Mouse (Mus musculus) neural tube, embryonic 12.5 days (tissue): ENCODE data around the gene Stat5b. TPM values are rescaled to one million over a fixed set of nuclear protein-coding genes. Genes with fewer than 3 reads are reported as not detected.

Experiments
- ATAC-seq: fragments of 200-750 bp; cut with Nextera tagmentation; 2 replicates; pipeline ENCODE4 v1.8.0; 2017; ENCODE audit warnings: low read depth, mild to moderate bottlenecking, moderate TSS enrichment, moderate library complexity; ENCODE audit not compliant: low FRiP score
- H3K27ac ChIP-seq: fragments of 300-500 bp; sonication (generic); 2 replicates; pipeline ENCODE4 v1.5.1; 2016
- H3K27me3 ChIP-seq: fragments of 300-500 bp; sonication (generic); replicated peaks from 2 replicates; pipeline ENCODE4 v1.6.1; 2016; ENCODE audit warnings: mild to moderate bottlenecking
- H3K36me3 ChIP-seq: fragments of 300-500 bp; sonication (generic); 2 replicates; pipeline ENCODE4 v1.6.1; 2016; ENCODE audit warnings: mild to moderate bottlenecking
- H3K4me1 ChIP-seq: fragments of 300-500 bp; sonication (generic); 2 replicates; pipeline ENCODE4 v1.6.1; 2016
- H3K4me2 ChIP-seq: fragments of 300-500 bp; sonication (generic); replicated peaks from 2 replicates; pipeline ENCODE4 v1.6.1; 2016; ENCODE audit warnings: mild to moderate bottlenecking
- H3K4me3 ChIP-seq: fragments of 300-500 bp; sonication (generic); 2 replicates; pipeline ENCODE4 v1.5.1; 2016
- H3K9ac ChIP-seq: fragments of 300-500 bp; sonication (generic); 2 replicates; pipeline ENCODE4 v1.6.1; 2016; ENCODE audit warnings: mild to moderate bottlenecking
- H3K9me3 ChIP-seq: fragments of 300-500 bp; sonication (generic); 2 replicates; pipeline ENCODE4 v1.6.1; 2016; ENCODE audit warnings: mild to moderate bottlenecking
- WGBS: fragments of 180-500 bp; shearing (Covaris S2); methylation state at CpG from one replicate; pipeline ENCODE4 v1.1.7; 2016; 5-methylcytosine and 5-hydroxymethylcytosine counted together
- polyA plus RNA-seq: library from polyadenylated mRNA; unstranded; fragments of >200 nt; fragmentation: Nextera tagmentation; extraction: Ambion mirVana; gene quantifications from 2 replicates; pipeline ENCODE4 v1.2.1, GENCODE M21; 2016

Stat5b gene
- polyA plus RNA-seq, 1 experiment from 2014 or later: 19.6 TPM

- ATAC-seq: no peak
- no peaks in the 10 kb centered on the region for H3K9me3 ChIP-seq
- H3K27me3 ChIP-seq: no peaks in the 10 kb centered on the region
- 0 out of 2 replicates have a peak, but pooled peaks cover 3% of the 10 kb centered on the region for H3K4me1 ChIP-seq
- peak within 1 kb of the TSS; percentile 60 for H3K4me2 ChIP-seq
- peak within 1 kb of the TSS; percentile 41 for H3K4me3 ChIP-seq
- no peak within 1 kb of the TSS for H3K27ac ChIP-seq
- 0 out of 2 replicates have a peak within 1 kb of the TSS, but pooled peaks have one; percentile 33 for H3K9ac ChIP-seq
- H3K36me3 ChIP-seq: no peaks in the 10 kb centered on the region
- 23% methylated on average over 17 of the region's 17 CpGs for WGBS
These were observed 79.7 kb downstream of the Stat5b start, which contains the start of gene Ghdc for GRCm38 (mm10) chr11:100770646-100771408. TSS of gene Ghdc (minus strand) at chr11:100770957.

GRCm38 (mm10) chr11:100769980-100770379 lies 80.5 kb downstream of the Stat5b start:
- no peak overlapping the region for H3K27ac ChIP-seq
- H3K9me3 ChIP-seq: no peaks in the 10 kb centered on the region
- 0 out of 2 replicates have a peak overlapping the region, but pooled peaks have one; percentile 33 for H3K9ac ChIP-seq
- no peaks in the 10 kb centered on the region for H3K36me3 ChIP-seq
- H3K27me3 ChIP-seq: no peaks in the 10 kb centered on the region
- peak overlapping the region; percentile 60 for H3K4me2 ChIP-seq
- 66% methylated on average over 6 of the region's 6 CpGs for WGBS
- H3K4me1 ChIP-seq: 0 out of 2 replicates have a peak, but pooled peaks cover 3% of the 10 kb centered on the region
- H3K4me3 ChIP-seq: no peak overlapping the region
- ATAC-seq: no peak

GRCm38 (mm10) chr11:100767871-100768270 lies 82.7 kb downstream of the Stat5b start:
- Histone ChIP-seq H3K9ac (no peak overlapping the region), H3K36me3 (no peaks in the 10 kb centered on the region), H3K4me2 (no peak overlapping the region), H3K27ac (no peak overlapping the region), H3K4me1 (0 out of 2 replicates have a peak, but pooled peaks cover 3% of the 10 kb centered on the region), H3K4me3 (no peak overlapping the region), H3K9me3 (no peaks in the 10 kb centered on the region), H3K27me3 (no peaks in the 10 kb centered on the region)
- ATAC-seq: no peak
- WGBS: 88% methylated on average over 5 of the region's 5 CpGs

GRCm38 (mm10) chr11:100766726-100767125 lies 83.8 kb downstream of the Stat5b start:
- no peak overlapping the region for H3K27ac ChIP-seq
- no peak overlapping the region for H3K9ac ChIP-seq
- ATAC-seq: no peak
- WGBS: 85% methylated on average over 9 of the region's 9 CpGs
- no peaks in the 10 kb centered on the region for H3K36me3 ChIP-seq
- peaks cover 8% of the 10 kb centered on the region; the same call in 1 of the 2 replicates for H3K4me1 ChIP-seq
- no peaks in the 10 kb centered on the region for H3K9me3 ChIP-seq
- H3K4me2 ChIP-seq: no peak overlapping the region
- H3K27me3 ChIP-seq: 0 out of 2 replicates have a peak, but pooled peaks cover 9% of the 10 kb centered on the region
- no peak overlapping the region for H3K4me3 ChIP-seq

- no peaks in the 10 kb centered on the region for H3K36me3 ChIP-seq
- peaks cover 35% of the 10 kb centered on the region for H3K27me3 ChIP-seq
- H3K4me1 ChIP-seq: peaks cover 14% of the 10 kb centered on the region
- H3K9ac ChIP-seq: peak within 1 kb of the TSS; percentile 53; the same call in 1 of the 2 replicates
- WGBS: 86% methylated on average over 7 of the region's 7 CpGs
- no peaks in the 10 kb centered on the region for H3K9me3 ChIP-seq
- no peak for ATAC-seq
- H3K4me3 ChIP-seq: peak within 1 kb of the TSS; percentile 38
- H3K4me2 ChIP-seq: peak within 1 kb of the TSS; percentile 73
- no peak within 1 kb of the TSS for H3K27ac ChIP-seq
These were observed 87.7 kb downstream of the Stat5b start, which contains the start of gene Hcrt for GRCm38 (mm10) chr11:100762831-100763230. TSS of gene Hcrt (minus strand) at chr11:100762931.

GRCm38 (mm10) chr11:100761547-100762045 lies 88.9 kb downstream of the Stat5b start:
- H3K27ac ChIP-seq: no peak overlapping the region
- H3K4me1 ChIP-seq: peaks cover 14% of the 10 kb centered on the region
- H3K4me3 ChIP-seq: peak overlapping the region; percentile 38
- peak; percentile 70 for ATAC-seq
- H3K9me3 ChIP-seq: no peaks in the 10 kb centered on the region
- H3K36me3 ChIP-seq: no peaks in the 10 kb centered on the region; the same call in 1 of the 2 replicates
- H3K27me3 ChIP-seq: peaks cover 35% of the 10 kb centered on the region
- H3K4me2 ChIP-seq: peak overlapping the region; percentile 73
- under 1% methylated on average over 27 of the region's 27 CpGs for WGBS
- peak overlapping the region; percentile 53; the same call in 1 of the 2 replicates for H3K9ac ChIP-seq

- Histone ChIP-seq H3K4me1 (peaks cover 14% of the 10 kb centered on the region), H3K36me3 (peaks cover 4% of the 10 kb centered on the region), H3K9me3 (no peaks in the 10 kb centered on the region), H3K9ac (peak within 1 kb of the TSS; percentile 61), H3K4me2 (peak within 1 kb of the TSS; percentile 81), H3K4me3 (peak within 1 kb of the TSS; percentile 43), H3K27me3 (peaks cover 35% of the 10 kb centered on the region), H3K27ac (no peak within 1 kb of the TSS)
- ATAC-seq: peak; percentile 36; the same call in 1 of the 2 replicates
- WGBS: under 1% methylated on average over 50 of the region's 51 CpGs
These were observed 90.8 kb downstream of the Stat5b start, which contains the start of gene Kcnh4 for GRCm38 (mm10) chr11:100759611-100760233. TSS of gene Kcnh4 (minus strand) at chr11:100759942.

GRCm38 (mm10) chr11:100758707-100759610 lies 91.6 kb downstream of the Stat5b start:
- Histone ChIP-seq H3K27me3 (peaks cover 38% of the 10 kb centered on the region), H3K4me1 (peaks cover 14% of the 10 kb centered on the region), H3K9ac (peak overlapping the region; percentile 61), H3K9me3 (no peaks in the 10 kb centered on the region), H3K36me3 (peaks cover 4% of the 10 kb centered on the region), H3K4me2 (peak overlapping the region; percentile 81), H3K4me3 (peak overlapping the region; percentile 43), H3K27ac (no peak overlapping the region)
- 1% methylated on average over 35 of the region's 35 CpGs for WGBS
- ATAC-seq: peak; percentile 44; the same call in 1 of the 2 replicates

- WGBS: 93% methylated on average over 12 of the region's 12 CpGs
- Histone ChIP-seq H3K9me3 (no peaks in the 10 kb centered on the region), H3K4me1 (peaks cover 14% of the 10 kb centered on the region), H3K4me2 (no peak overlapping the region), H3K36me3 (peaks cover 4% of the 10 kb centered on the region), H3K27me3 (peaks cover 36% of the 10 kb centered on the region), H3K27ac (no peak overlapping the region), H3K4me3 (no peak overlapping the region), H3K9ac (no peak overlapping the region)
- no peak for ATAC-seq
These were observed 93.0 kb downstream of the Stat5b start for GRCm38 (mm10) chr11:100757566-100757965.

GRCm38 (mm10) chr11:100756476-100756875 lies 94.0 kb downstream of the Stat5b start:
- H3K4me3 ChIP-seq: no peak overlapping the region
- H3K9ac ChIP-seq: no peak overlapping the region
- H3K36me3 ChIP-seq: peaks cover 4% of the 10 kb centered on the region
- no peak overlapping the region for H3K27ac ChIP-seq
- H3K4me1 ChIP-seq: peaks cover 13% of the 10 kb centered on the region
- H3K27me3 ChIP-seq: peaks cover 29% of the 10 kb centered on the region
- no peak for ATAC-seq
- no peak overlapping the region for H3K4me2 ChIP-seq
- no peaks in the 10 kb centered on the region for H3K9me3 ChIP-seq
- 67% methylated on average over 6 of the region's 6 CpGs for WGBS

- Histone ChIP-seq H3K4me1 (peaks cover 11% of the 10 kb centered on the region), H3K9me3 (no peaks in the 10 kb centered on the region), H3K4me2 (no peak overlapping the region), H3K9ac (no peak overlapping the region), H3K27me3 (peaks cover 19% of the 10 kb centered on the region), H3K4me3 (no peak overlapping the region), H3K36me3 (peaks cover 4% of the 10 kb centered on the region), H3K27ac (no peak overlapping the region)
- ATAC-seq: no peak
- WGBS: 91% methylated on average over 3 of the region's 3 CpGs
These were observed 95.8 kb downstream of the Stat5b start for GRCm38 (mm10) chr11:100754693-100755057.
